Mouse (Mus musculus) CD4-positive, CD25-positive, alpha-beta regulatory T cell, adult 4 months (primary cell): ENCODE data around the gene Dpep1. TPM values are rescaled to one million over a fixed set of nuclear protein-coding genes. Genes with fewer than 3 reads are reported as not detected.
A peak's percentile ranks its signal among the peaks of the same experiment; 100 is the strongest.
"Not testable (repeated sequence)": the region's sequence is repeated elsewhere in the genome, so short reads cannot be mapped to it uniquely, and the experiment has no call there.

ENCODE experiments used
- ATAC-seq: one replicate; pipeline ENCODE4 v1.8.0; 2017
- polyA plus RNA-seq, 2 experiments: library from polyadenylated mRNA; unstranded; fragments of 100-300 nt; shearing (Covaris generic); gene quantifications; one replicate each; pipeline ENCODE4 v1.2.1; 2017

Gene Dpep1
- polyA plus RNA-seq, result not detected

DNA sequence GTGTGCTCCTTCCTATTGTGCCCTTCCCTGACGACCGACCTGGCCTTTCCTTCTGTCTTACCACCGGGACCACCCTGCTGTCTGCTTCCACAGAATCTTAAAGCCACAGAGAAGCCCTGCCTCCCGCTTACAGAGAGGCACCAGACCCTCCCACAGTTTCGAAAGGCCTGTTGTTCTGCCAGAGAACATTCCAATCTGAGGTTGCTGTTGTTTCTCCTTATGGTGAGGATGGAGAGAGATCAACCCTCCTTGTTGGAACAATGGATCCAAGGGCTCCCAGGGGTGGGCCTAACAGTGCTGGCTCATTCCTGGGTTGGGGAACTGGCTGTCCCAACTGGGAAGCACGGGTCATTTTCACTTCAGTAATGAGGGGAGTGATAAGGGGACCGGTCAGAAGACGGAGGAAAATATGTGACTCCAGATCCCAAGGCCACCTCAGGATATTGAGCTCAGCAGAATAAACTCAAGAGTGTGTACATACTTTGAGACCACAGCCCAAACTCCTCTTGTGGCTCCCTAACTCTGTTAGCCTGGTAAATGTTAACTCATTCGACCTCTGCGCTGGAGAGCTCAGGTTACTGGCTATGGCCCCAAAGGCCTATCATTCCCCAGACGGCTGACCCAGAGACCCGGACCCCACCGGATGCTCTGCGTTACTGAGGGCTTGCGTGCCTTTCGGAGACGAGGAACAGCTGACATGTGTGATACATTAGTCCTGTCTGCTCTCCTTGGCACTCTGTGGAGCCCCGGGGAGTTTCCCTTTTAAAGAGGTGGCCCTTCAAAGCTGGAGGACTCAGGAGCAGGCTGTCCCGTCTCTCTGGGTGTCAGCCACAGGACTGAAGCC is at the start of gene Dpep1:
Dpep1 (plus strand) TSS at position 677 of the 844 bp plus-strand sequence.
- ATAC-seq, result no peak

DNA sequence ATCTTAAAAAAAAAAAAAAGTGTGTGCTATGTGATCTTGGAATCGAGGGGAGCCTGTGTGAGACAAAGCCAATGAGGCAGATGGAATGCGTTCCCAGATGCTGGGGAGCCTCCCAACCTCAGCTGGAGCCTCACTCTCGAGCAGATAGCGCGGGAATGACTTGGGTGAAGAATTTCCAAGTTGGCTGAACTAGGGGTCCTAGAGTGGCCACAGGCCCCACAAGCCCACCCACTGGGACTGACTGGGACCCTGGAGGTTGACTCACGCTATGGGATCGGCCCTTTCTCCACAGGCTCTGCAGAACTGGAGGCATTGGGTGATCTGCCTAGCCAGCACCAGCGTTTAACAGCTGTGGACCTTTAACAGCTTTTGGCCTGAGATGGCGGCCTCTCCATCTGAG is 49.8 kb upstream of the Dpep1 start:
- no peak for ATAC-seq

DNA sequence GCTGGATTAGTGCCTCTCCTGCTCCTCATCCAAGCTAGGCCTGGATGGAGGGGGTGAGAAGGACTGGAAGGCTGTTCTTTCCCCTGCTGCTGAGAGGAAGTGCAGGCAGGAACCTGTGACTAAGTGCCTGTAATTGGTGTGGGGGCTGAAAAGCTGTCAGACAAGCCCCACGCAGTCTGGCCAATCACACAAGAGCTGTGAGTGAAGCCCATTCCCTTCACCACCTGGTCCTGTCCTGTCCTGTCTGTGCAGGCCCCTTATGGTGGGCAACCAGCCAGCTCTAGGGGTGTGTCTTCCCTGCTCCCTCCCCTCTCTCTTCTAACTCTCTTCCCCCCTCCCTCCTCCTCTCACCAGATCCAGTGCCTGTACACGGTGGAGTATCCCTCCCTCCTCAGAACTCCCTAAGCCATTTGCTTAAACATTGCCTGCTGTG is 48.4 kb upstream of the Dpep1 start:
- no peak for ATAC-seq

DNA sequence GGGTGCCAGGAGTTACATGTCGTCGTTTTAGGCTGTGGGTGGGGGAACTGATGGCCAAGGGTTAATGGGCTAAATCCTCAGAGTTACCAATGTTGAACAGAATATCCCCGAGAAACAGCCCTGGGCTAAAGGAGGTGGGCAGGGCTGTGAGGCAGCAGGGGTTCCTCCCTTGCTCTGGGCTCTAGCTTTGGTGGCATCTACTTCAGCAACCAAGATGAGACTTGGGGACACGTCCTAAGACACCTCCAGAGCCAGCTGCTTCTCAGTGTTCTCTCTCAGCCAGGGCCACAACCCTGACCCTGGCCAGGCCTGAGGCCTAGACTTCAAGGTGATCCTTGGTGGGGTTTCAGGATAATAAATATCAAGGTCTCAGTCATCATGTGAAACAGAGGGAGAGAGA is 47.3 kb upstream of the Dpep1 start:
- no peak for ATAC-seq

DNA sequence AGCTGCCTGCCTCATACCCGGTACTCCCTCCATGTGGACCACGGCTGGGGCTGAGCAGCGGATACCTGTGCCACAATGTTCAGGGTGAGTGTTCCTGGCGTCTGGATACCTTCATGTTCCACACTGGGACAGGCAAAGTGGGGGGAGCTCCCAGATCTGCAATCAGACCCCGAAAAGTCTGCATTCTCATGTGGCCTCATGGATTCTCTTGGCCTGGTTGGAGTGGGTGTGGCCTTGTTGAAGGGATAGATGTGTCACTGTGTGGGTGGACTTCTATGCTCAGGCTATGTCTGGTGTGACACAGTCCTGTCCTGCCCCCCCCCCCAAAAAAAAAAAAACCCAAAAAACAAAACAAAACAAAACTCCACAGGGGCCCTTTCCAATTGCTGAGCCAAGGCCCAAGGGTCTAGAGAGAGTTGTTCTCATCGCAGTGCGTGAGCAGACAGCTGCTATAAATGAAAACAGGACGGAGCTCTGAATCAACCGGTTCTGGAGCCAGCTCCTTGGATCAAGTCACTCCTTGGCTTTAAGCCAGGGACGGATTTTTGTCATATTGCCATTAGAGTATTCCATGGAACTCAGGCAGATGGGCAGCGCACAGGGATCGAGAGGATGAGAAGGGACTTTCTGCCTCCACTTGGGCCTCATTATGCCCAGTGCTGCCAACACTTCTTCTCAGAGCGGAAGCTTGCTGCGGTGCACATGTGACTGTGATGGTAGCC is 44.1 kb upstream of the Dpep1 start:
- ATAC-seq, result no peak

DNA sequence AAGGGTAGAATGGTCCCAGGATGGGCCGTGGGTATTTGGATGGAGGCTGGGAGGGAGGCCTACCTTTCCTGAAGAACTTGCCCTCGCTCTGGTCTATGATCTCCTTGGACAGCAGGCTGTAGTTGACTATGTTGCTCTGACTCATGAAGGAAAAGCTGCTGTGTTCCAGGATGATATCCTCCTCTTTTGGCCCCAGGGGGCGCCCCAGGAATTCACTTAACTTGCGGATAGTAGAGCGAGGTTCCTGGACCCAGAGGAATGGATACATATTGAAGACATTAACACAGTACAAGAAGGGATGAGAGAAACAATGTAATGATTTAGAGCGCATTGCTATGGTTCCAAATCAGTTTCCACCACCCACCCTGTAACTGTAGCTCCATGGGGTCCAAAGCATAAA is 40.8 kb upstream of the Dpep1 start:
- no peak for ATAC-seq

DNA sequence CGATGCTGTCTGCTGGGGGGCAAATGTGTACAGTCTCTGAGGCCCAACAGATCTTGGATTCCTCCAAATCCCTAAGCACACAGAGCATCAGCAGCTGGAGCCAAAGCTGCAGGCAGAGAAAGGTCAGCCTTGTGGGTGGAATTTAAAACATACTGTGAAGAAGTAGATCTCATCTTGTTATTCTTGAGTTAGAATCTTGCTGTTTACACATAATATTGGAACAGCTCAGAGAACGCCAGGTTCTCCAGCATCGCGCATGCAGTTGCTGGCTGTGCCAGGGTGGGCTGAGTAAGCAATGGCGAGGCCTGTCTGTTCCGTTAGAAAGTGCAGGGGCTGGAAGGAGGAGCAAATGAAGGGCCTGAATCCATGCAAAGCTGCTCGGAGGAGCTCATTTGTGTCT is 39.7 kb upstream of the Dpep1 start:
- ATAC-seq, result no peak

DNA sequence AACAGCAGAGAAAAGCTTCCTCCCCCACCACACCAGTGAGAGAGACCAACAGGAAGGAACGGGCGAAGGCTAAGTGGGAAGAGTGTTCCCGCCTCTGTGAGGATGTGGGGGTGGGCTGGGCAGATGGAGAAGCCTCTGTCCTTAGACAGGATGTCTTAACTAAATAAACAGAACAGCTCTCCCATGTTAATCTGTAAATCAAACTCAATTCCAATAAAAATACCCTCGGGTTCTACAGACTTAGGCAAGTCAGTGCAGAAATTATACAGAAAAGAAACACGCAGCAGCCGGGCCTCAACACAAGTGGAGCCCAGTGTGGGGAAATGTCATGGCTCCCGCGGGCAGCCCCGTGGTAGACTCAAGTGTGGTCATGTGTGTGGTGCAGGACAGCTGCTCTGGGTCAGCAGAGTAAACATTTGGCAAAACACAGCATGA is 35.3 kb upstream of the Dpep1 start:
- no peak for ATAC-seq

DNA sequence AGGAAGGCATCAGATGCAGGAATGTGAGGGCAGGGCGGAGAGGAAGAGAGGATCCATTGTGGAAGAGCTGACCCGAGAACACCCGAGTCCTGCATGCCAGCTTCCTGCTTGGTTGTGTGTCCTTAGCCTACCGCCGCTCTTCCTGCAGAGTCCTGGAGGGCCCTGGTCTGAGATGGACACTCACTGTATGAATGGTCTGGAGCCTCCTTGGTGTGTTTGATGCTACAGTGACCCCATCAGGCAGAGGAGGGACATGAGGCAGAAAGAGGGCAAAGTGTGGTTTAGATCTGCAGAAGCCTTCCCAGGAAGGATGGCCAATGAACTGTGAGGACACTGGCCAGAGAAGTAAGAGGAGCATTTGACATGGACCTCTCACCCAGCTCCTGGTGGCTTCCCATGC is 30.9 kb upstream of the Dpep1 start:
- no peak for ATAC-seq

DNA sequence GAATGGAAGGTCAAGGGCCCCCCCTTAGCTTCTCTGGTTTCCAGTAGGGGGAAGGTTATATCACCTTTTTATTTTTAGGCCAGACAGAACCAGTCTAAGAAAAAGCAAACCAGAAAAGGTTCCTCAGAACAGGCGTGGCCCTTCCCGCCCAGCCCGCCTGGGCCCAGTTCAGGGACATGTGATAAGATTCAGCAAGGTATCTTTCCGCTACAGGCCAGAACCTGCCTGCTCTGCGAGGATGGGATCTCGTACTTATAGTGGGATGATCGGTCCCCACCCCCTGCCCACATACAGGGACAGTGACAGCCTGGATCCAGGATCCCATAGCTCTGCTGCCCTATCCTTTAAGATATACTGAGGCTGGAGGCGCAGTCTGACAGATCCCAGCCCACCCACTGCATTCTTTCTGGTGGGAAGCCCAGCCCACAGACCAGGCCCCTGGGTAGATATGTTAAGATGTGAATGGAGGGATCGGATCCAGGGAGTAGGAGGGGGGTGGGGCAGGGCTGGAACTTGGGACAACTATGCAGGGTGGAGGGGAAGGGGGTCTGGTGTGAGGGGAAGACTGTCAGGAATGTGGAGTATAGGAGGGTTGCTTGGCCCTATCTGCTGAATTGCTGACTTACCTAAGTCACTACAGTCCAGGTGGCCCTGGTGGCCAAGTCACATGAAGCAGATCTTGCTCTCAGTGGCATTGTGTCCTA is 29.8 kb upstream of the Dpep1 start:
- no peak for ATAC-seq

DNA sequence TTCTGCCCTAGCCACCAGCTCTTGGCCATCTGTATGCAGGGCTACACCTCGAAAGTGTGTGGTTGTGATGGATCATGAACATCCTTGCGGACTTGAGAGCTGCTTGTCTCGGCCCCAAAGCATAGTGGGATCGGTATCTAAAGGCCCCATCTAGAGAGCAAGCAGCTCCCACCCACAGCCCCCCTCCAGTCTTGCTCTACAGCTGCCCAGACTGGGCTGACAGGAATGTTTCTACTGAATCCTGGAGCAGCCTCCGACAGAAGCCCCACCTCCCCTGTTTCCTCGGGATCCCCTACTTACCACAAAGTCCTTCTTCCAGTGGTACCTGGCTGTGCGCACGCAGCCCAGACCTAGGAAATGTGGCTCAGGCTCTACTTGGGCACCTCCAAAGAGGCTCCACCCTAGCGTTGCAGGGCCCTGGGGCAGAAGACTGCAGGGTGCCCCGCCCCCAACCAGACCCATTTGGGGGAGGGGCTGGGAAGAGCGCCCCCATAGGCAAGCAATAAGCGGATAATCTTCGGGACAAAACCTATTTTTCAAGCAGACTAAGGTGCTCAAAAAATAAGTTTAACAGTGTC is 28.1 kb upstream of the Dpep1 start, which contains the start of gene Sult5a1:
Sult5a1 (minus strand) TSS at position 428 of the 578 bp plus-strand sequence.
- no peak for ATAC-seq

DNA sequence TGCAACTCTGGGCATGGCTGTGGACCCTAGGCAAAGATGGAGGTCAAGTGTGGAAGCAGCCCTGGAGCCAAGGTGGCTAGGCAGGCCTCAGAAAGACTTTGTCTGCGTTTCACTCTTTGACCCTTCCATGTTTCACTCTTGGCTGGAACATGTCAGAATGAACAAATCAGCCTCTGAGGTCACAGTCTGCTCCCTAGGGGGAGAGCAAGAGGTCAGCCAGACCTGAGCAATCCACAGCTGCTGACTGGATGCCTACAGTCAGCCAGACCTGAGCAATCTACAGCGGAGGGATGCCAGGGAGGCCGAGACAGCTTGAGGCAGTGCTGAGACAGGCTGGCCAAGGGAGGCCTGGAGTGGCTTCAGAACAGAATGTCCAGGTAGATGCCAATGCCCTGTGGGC is 4.7 kb upstream of the Dpep1 start:
- no peak for ATAC-seq

DNA sequence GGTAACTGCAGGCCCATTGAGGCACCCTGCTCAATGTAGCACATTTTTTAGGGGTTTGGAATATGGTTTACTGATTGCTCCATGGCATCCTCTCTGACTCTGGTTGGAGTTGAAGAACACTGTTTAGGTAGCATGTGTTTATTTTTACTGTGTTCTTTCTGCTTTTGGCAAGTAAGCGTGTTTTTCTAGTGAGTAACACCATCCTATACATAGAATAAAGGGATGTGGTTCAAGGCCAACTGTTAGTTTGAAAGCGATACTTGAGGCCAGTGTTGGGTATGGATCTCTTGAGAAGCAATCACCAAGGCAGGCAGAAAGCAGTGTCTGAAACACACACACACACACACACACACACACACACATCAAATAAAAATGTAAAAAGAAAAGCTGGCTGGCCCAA is 2.0 kb downstream of the Dpep1 start:
- no peak for ATAC-seq

DNA sequence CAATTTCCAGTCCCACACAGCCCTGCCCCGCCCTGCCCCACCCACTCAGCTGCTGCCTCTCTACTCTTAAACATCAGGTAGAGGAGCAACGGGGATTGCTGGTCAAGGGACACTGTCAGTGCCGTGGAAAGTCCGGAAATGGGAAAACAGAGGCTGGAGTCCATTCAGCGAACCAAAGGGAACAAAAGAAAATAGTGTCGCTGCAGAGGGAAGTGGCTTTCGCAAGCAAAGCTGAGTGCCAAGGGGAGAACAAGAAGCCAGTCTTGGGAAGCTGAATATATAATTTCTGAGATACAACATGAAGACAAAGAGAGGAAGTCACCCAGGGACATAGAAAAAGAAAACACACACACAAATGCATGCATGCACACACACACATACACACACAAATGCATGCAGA is 2.8 kb downstream of the Dpep1 start:
- ATAC-seq, result no peak

DNA sequence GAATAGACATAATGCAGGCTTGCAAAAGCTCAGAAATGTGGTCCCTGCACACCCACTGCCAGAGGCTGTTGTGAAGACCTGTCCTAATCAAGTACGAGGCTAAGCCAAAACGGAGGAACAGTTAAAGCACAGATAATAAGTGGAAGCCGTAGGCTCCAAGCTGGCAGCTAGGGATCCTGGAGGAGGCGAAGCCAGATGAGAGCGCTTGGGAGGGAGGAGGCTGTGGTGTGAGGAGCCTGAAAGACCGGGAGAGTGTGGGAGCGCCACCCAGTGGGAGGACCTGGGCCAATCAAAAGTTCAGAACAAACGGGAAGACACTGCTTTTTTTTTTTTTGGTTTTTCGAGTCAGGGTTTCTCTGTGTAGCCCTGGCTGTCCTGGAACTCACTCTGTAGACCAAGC is 4.6 kb downstream of the Dpep1 start:
- ATAC-seq, result peak; percentile 58

DNA sequence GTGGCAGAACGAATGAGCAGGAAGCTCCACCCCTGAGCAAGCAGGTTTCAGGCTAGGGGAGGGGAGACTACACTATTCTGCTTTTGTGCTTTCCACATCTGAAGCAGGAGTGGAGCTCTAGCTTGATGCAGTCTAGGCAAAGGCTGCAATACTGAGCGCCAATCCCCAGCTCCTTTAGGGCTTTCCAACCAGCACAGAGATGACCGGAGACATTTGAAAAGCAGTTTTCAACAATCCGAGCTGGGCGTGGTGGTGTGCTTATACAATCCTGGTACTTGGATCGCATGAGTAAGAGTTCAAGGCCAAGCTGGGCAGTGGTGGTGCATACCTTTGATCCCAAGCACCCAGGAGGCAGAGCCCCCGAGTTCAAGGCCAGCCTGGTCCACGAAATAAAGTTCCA is 5.9 kb downstream of the Dpep1 start:
- no peak for ATAC-seq

DNA sequence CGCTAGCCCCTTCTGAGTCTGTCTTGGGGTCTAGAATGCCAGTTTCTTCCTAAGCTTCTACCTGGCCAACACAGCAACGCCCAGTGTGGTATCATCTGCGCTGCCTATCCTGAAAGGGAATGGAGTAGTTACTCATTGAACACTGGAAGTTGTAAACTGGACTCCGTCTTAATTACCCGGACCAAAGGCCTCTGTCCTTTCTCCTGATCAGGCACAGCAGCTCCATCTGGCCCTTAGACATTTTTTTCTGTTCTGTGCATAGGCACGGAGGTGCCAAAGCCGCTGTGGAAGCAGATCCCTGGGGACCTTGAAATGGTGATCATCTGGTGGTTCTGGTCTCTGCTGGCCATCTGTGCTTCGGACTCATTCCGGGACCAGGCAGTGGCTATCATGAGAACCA is 7.7 kb downstream of the Dpep1 start:
- no peak for ATAC-seq

DNA sequence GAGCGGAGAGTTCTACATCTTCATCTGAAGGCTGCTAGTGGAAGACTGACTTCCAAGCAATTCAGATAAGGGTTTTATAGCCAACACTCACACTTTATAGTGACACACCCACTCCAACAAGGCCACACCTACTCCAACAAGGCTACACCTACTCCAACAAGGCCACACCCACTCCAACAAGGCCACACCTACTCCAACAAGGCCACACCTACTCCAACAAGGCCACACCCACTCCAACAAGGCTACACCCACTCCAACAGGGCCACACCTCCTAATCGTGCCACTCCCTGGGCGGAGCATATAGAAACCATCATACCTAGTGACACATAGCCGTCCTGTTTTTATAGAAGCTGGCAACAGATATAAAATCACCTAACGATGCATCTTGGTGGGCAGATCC is 11.0 kb downstream of the Dpep1 start:
- not testable (repeated sequence) for ATAC-seq

DNA sequence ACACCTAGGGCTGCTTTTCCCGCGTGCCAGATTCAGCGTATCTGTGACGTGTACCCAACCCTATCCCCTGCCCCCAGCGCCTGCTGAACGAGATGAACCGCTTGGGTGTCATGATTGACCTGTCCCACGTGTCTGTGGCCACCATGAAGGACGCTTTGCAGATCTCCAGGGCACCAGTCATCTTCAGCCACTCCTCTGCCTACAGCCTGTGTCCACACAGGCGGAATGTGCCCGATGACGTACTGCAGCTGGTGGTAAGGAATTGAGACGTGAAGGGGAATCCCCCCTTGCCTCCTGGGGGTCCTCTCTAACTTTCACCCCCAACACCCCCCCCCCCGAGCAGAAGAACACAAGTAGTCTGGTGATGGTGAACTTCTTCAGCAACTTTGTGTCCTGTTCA is 13.8 kb downstream of the Dpep1 start:
- ATAC-seq, result no peak

DNA sequence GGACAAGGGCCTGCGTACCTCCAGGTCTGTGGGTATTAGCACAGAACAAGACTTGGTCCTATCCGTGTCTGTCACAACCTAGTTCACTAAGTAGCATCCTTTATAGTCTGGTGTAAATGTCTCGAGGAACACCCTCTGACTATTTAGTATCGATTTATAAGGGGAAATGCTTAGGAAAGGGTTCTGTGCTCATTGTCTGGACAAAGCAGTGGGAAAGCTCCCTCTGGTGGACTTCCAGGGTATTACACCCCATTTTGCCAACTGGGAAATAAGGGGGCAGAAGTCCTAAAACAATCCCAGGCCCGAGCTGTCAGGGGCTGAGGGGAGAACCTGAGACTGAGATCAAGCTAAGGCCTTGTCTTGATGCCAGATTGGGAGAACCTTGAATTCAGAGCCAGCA is 16.2 kb downstream of the Dpep1 start:
- peak; percentile 34 for ATAC-seq

DNA sequence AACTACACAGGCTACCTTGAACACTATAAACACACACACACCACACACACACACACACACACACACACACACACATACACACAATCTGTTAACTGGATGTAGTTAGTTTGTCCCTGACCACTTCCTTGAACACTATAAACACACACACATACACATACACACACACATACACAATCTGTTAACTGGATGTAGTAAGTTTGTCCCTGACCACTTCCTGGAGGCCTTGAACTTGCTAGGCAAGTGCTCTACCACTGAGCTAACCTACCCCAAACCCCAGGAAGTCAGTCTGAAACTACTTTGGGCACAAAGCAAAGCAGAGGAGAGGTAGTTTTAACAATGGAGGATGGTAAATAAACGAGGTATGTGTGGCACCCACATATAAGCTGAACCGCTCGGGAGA is 17.5 kb downstream of the Dpep1 start:
- ATAC-seq, result peak; percentile 82

DNA sequence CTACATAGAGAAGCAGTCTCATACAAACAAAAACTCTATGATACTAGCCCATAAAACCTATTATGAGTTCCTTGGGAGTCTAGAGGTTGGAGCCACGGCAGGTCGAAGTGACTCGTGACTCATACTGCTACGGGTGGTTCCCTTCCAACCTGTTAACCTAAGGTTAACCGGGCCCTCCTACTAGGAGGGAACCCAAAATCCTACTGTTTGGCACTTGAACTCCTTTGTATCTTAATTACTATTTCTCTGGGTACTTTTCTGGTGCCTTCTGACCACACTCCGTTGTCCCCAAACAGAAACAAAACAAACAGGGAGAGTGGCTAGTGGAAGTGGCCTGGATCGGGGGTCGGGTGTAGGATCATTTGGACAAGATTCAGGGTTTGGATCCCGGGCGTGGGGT is 25.8 kb downstream of the Dpep1 start:
- peak; percentile 14 for ATAC-seq
